Mouse (Mus musculus) ZHBTc4 (cell line): ENCODE measurements around the gene Bcl2l2.

Experiments used
- DNase-seq: peaks from one replicate; pipeline ENCODE4 v3.0.0-alpha.2; 2011; ENCODE audit warnings: low read depth, low spot score

Gene Bcl2l2

GRCm38 (mm10) chr14:54936831-54937160 lies 53.6 kb downstream of the Bcl2l2 start:
- no peak for DNase-seq

GRCm38 (mm10) chr14:54937361-54938182 lies 54.4 kb downstream of the Bcl2l2 start:
- no peak for DNase-seq
